Mouse (Mus musculus) stomach, embryonic 14.5 days (tissue): ENCODE data around the gene Ppig. TPM values are rescaled to one million over a fixed set of nuclear protein-coding genes. Genes with fewer than 3 reads are reported as not detected.
A peak's percentile ranks its signal among the peaks of the same experiment; 100 is the strongest.

Experiments used
- ATAC-seq: fragments of 200-750 bp; cut with Nextera tagmentation; 2 replicates; pipeline ENCODE4 v1.8.0; 2017; ENCODE audit warnings: low read depth, moderate TSS enrichment; ENCODE audit not compliant: insufficient number of reproducible peaks, insufficient read depth, low FRiP score
- H3K27ac ChIP-seq: fragments of 300-500 bp; sonication (generic); 2 replicates; pipeline ENCODE4 v1.5.1; 2014; ENCODE audit warnings: mild to moderate bottlenecking, low read length, moderate library complexity, mixed read lengths
- H3K27me3 ChIP-seq: fragments of 300-500 bp; sonication (generic); 2 replicates; pipeline ENCODE4 v1.6.1; 2014; ENCODE audit warnings: low read length, control low read depth, mixed read lengths; ENCODE audit not compliant: control insufficient read depth, insufficient read depth
- H3K36me3 ChIP-seq: fragments of 300-500 bp; sonication (generic); 2 replicates; pipeline ENCODE4 v1.6.1; 2014; ENCODE audit warnings: mild to moderate bottlenecking, control low read depth, low read length, moderate library complexity, mixed read lengths; ENCODE audit not compliant: control insufficient read depth, insufficient read depth
- H3K4me1 ChIP-seq: fragments of 300-500 bp; sonication (generic); 2 replicates; pipeline ENCODE4 v1.6.1; 2014; ENCODE audit warnings: low read length, control low read depth, mixed read lengths; ENCODE audit not compliant: control insufficient read depth, insufficient read depth
- H3K4me2 ChIP-seq: fragments of 300-500 bp; sonication (generic); replicated peaks from 2 replicates; pipeline ENCODE4 v1.6.1; 2014; ENCODE audit warnings: low read depth, low read length, control low read depth
- H3K4me3 ChIP-seq: fragments of 300-500 bp; sonication (generic); 2 replicates; pipeline ENCODE4 v1.5.1; 2014; ENCODE audit warnings: low read depth, low read length, control low read depth
- H3K9ac ChIP-seq: fragments of 300-500 bp; sonication (generic); replicated peaks from 2 replicates; pipeline ENCODE4 v1.6.1; 2014; ENCODE audit warnings: low read depth, mild to moderate bottlenecking, control low read depth, low read length, moderate library complexity, mixed read lengths
- H3K9me3 ChIP-seq: fragments of 300-500 bp; sonication (generic); 2 replicates; pipeline ENCODE4 v1.6.1; 2016; ENCODE audit warnings: low read depth, low read length, control low read depth; ENCODE audit not compliant: control insufficient read depth
- WGBS: fragments of 180-500 bp; shearing (Covaris S2); extraction: QIAGEN DNeasy Blood & Tissue Kit; methylation state at CpG from one replicate; pipeline ENCODE4 v1.1.7; 2014; 5-methylcytosine and 5-hydroxymethylcytosine counted together
- polyA plus RNA-seq: library from polyadenylated mRNA; unstranded; fragments of >200 nt; fragmentation: Nextera tagmentation; extraction: Ambion mirVana; gene quantifications from 2 replicates; pipeline ENCODE4 v1.2.1, GENCODE M21; 2014

The Ppig gene
- polyA plus RNA-seq, 1 experiment from 2014 or later = 125 TPM

DNA sequence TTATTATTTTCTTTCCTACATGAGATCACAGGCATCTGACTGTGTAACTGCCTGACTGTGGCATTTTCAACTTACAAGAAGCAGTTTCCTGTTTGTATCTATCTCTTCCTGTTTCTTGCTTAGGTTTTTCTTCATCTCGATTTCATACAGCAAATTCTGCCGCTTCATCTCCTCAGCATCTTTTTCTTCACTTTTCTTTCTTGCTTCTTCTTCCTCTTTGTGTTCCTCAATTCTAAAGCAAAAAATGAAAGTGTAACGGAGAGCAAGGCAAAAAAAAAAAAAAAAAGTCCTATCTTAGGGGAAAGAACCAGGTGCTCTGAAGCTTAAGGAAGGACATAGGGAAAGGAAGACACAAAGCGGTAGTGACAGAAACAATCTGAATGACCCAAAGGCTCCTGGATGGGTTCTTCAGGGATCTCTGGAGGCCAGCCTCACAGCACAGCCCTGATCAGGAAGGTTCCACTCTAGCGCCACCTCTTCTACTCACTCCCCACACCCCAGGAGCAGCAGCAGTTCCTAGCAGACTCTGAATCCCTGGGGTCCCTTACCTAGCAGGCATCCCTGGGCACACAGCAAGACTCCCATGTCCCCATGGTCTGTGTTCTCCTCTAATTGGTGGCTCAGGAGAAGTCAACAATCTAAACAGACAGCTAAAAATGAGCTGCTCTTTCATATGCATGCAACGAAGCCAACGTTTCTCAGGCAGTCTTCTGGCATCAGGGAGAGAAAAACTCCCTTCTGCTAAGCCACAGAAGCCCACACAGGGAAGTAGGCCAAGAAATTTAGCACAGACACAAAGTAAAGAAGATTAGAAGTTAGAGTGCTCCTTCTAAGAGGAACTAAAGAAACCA is 55.9 kb downstream of the Ppig start:
- no peak overlapping the region for H3K27ac ChIP-seq
- H3K4me3 ChIP-seq = no peak overlapping the region
- no peak for ATAC-seq
- H3K4me2 ChIP-seq = no peak overlapping the region
- WGBS = 69% methylated on average over 7 of the region's 7 CpGs
- H3K9ac ChIP-seq = no peak overlapping the region
- no peaks in the 10 kb centered on the region for H3K27me3 ChIP-seq
- H3K9me3 ChIP-seq = no peaks in the 10 kb centered on the region
- no peaks in the 10 kb centered on the region for H3K4me1 ChIP-seq
- no peaks in the 10 kb centered on the region for H3K36me3 ChIP-seq

DNA sequence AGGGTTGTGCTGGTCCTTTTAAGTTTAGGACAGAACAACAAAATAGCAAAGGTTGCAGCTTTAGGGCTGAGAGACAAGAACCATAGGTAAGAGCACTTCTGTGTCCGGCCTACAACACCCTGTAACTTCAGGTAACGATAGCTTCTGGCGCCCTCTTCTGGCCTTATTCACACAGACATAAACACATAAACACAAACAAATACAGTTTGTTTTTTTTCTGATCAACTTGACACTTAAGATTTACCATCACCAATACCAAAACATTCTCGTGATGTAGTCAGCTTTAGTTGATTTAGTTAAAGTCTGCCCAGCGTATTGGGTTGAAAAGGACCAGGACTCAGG is 56.5 kb downstream of the Ppig start:
- Histone ChIP-seq H3K36me3 (no peaks in the 10 kb centered on the region), H3K9me3 (no peaks in the 10 kb centered on the region), H3K27me3 (no peaks in the 10 kb centered on the region), H3K4me1 (no peaks in the 10 kb centered on the region), H3K4me3 (no peak overlapping the region), H3K4me2 (no peak overlapping the region), H3K27ac (no peak overlapping the region), H3K9ac (no peak overlapping the region)
- no peak for ATAC-seq
- WGBS = 46% methylated on average over 5 of the region's 5 CpGs

DNA sequence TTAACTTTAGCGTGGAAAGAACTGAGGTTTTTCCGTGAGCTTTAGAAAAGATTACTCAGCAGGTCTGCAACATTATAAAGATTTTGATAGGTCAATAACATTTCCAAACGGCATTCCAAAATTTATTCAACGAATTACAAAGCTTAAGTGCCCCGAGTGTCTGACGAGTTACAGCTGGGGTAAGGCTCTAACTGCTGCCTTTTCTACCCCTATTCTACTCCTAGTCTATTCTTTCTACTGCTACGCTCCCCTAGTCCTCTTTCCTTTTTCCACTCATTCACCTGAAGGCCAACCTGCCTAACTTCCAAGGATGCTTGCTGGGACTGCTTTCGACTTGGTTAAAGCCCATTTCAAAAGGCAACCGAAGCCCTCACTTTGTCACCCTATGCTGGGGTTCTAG is 66.6 kb downstream of the Ppig start:
- Histone ChIP-seq H3K27me3 (no peaks in the 10 kb centered on the region), H3K27ac (peak overlapping the region; percentile 71), H3K9me3 (no peaks in the 10 kb centered on the region), H3K4me2 (peak overlapping the region; percentile 78), H3K4me1 (no peaks in the 10 kb centered on the region), H3K9ac (peak overlapping the region; percentile 54), H3K4me3 (peak overlapping the region; percentile 64), H3K36me3 (peaks cover 4% of the 10 kb centered on the region; the same call in 1 of the 2 replicates)
- ATAC-seq = peak; percentile 8; the same call in 1 of the 2 replicates
- 12% methylated on average over 9 of the region's 9 CpGs for WGBS

DNA sequence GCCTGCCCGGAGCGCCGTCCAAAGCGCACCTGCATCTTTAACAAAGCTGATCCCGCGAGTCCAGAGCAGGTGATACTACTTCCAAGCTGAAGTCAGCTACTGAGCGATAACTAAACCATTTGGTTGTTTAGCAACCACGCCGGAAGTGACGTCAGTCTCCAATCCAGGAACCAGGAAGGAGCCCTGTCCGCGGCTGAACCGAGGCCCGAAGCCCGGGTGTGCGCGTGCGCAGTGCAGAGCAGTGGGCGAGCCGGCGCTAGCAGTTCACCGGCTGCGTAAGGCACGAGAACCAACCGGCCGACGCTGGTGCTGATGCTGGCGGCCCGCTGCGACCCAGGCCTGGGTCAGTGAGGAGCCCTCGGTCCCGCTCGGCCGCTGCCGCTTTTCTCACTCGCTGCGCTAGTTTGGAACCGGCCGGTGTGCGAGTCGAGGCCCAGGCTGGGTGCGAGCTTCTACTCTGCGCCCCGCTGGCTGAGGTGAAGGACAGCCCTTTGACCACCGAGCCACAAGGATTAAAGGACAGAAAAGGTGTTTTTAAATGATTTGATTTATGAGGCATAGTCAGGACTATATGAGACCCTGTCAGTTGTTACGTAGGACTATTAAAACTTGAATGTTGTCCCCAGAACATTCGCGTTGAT is 67.2 kb downstream of the Ppig start, which contains the start of the genes Ccdc173 and Phospho2:
Gene Ccdc173, minus strand, starts transcription at position 147 of the 641 bp plus-strand sequence.
Gene Phospho2, plus strand, starts transcription at position 195 of the 641 bp plus-strand sequence.
- WGBS = 1% methylated on average over 48 of the region's 48 CpGs
- Histone ChIP-seq H3K9ac (peak within 1 kb of the TSS; percentile 54), H3K9me3 (no peaks in the 10 kb centered on the region), H3K4me2 (peak within 1 kb of the TSS; percentile 78), H3K27ac (peak within 1 kb of the TSS; percentile 71), H3K4me3 (peak within 1 kb of the TSS; percentile 64), H3K4me1 (no peaks in the 10 kb centered on the region), H3K36me3 (peaks cover 4% of the 10 kb centered on the region; the same call in 1 of the 2 replicates), H3K27me3 (no peaks in the 10 kb centered on the region)
- ATAC-seq = peak; percentile 95

DNA sequence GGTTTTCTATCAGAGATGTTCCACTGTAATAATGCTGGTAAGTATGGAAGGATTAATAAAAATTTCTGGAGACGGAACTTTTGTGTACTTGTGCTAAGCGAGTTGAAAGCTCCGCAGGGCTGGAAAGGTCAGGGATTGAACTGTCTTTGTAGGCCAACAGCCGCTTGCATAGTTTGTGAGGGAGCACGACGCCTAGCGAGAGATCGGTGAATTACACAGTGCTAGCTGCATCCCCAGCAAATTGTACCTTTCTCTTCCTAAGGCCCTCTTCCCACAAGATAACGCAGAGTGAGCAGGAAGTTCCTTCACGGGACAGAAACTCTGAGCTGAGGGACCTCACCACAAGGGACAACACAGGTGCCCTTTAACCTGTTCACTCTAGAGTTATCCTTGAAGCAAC is 67.9 kb downstream of the Ppig start:
- H3K36me3 ChIP-seq = peaks cover 6% of the 10 kb centered on the region; the same call in 1 of the 2 replicates
- peak overlapping the region; percentile 54; the same call in 1 of the 2 replicates for H3K9ac ChIP-seq
- no peaks in the 10 kb centered on the region for H3K4me1 ChIP-seq
- H3K4me2 ChIP-seq = peak overlapping the region; percentile 78
- no peaks in the 10 kb centered on the region for H3K27me3 ChIP-seq
- no peaks in the 10 kb centered on the region for H3K9me3 ChIP-seq
- peak; percentile 53; the same call in 1 of the 2 replicates for ATAC-seq
- H3K27ac ChIP-seq = no peak overlapping the region
- 3% methylated on average over 10 of the region's 10 CpGs for WGBS
- H3K4me3 ChIP-seq = peak overlapping the region; percentile 64

DNA sequence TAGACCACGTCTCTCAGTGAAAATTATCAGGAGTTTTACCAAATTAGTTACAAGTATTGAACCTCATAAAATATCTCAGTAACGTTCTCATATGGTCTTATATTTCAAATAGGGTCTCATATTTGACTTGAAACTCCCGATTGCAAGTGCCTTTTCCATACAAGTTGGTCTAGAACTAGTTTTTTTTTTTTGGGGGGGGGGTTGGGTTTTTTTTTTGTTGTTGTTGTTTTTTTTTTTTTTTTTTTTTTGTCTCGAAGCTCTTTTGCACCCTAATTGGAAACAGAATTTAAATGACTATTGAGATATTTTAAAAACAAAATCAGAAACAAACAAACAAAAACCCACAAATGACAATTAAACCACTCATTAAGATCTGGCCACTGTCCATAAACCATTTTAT is 68.4 kb downstream of the Ppig start:
- Histone ChIP-seq H3K9ac (no peak overlapping the region), H3K4me1 (no peaks in the 10 kb centered on the region), H3K36me3 (peaks cover 11% of the 10 kb centered on the region; the same call in 1 of the 2 replicates), H3K9me3 (no peaks in the 10 kb centered on the region), H3K4me3 (no peak overlapping the region), H3K27ac (no peak overlapping the region), H3K4me2 (peak overlapping the region; percentile 78; the same call in 1 of the 2 replicates), H3K27me3 (no peaks in the 10 kb centered on the region)
- WGBS = 70% methylated on average over 4 of the region's 4 CpGs
- no peak for ATAC-seq

DNA sequence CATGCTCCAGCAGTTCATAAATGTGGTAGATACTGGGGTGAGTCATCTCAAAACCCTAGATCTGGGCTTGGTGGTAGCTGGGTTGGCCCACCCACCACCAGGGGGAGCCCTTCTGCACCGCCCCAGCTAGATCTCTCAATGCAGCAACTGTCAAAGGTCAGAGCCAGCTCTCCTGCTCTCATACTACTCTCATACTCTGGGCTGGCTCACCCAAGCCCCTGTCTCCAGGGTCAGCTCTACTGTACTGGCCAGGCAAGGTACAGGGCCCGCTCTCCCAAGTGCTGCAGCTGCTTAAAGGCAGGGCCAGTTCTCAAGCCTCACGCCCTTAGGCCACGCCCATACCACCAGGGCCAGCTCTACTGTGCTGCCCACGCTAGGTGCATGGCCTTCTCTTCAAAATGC is 80.6 kb downstream of the Ppig start:
- peak; percentile 42; the same call in 1 of the 2 replicates for ATAC-seq
- Histone ChIP-seq H3K9me3 (no peaks in the 10 kb centered on the region), H3K27ac (no peak overlapping the region), H3K4me1 (no peaks in the 10 kb centered on the region), H3K36me3 (no peaks in the 10 kb centered on the region), H3K9ac (no peak overlapping the region), H3K27me3 (no peaks in the 10 kb centered on the region), H3K4me3 (no peak overlapping the region), H3K4me2 (no peak overlapping the region)
- WGBS = 53% methylated on average over 5 of the region's 5 CpGs
